Mouse (Mus musculus) adrenal gland, adult (tissue): ENCODE data around the gene Fto.

Experiments
- DNase-seq, 2 experiments: peaks; one replicate each; pipeline ENCODE4 v3.0.0; 2022 to 2023; ENCODE audit warnings: low spot score in 1 of 2; ENCODE audit not compliant: inconsistent age in 2 of 2

The Fto gene

DNA sequence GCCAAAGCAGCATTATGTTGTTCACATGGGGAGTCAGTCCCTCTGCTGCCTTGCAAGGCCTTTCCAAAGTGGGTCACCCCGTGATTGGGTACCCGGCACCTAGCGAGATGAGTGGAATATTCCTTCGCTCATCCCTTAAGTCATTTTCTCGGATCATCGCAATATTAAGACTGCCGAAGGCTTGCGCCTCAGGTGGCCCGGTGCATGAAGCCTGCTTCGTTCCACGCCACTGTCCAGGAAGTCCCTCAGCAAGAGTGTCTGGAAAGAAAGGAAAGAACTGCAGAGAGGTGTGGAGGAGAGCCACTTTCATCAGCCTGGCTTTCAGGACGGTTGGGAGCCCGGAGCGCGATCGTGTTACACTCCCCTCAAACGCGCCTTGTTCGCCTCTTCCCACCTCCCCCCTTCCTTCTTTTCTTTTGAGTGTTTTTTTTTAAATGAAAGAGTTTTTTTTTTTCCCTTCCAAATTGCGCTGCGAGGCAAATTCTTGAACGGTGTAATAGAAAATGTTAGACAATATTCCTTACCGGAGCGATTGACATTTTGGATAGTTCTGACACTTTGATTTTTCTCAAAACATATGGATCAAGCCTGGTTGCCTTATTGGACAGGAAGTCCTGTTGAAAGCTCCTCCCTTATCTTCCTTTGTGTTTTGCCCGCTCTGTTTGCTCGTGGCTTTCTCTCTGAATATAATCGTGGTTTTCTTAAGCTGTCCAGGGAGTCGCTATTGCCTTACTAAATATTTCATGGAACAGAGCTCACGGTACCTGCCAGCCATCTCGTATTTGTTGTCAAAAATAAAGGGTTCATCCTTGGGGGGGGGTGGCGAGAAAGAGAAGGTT is 399.6 kb downstream of the Fto start:
- peak in 1 of 2 experiments; percentile 44 for DNase-seq

DNA sequence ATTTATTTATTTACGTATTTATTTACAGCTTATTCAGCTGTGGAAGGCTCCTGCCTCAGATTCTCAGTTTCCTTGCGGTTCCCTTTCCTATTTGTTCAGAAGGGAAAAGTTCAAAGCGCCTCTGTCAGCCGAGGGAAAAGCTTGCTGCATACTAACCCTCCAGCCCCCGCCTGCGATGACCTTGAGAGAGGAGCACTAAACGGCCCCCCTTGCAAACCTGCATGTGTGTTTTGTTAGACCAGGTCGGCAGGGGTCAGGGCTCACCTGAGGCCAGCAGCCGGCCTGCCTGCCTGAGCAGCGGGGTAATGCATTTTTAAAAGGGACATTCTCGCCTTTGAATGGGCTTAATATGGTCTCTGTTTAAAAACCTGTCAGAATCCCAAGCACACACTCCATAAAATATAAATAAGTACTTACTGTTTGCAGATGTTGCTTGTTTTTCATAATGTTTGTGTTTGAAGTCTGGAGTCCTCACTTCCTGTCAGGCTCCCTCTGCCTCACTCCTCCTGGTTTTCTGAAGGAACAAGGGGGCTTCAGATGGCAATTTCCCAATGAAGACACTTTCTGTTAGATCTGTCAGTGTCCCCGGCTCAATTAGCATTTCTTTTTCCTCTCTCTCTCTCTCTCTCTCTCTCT is 400.5 kb downstream of the Fto start:
- peak in 1 of 2 experiments; percentile 31 for DNase-seq

DNA sequence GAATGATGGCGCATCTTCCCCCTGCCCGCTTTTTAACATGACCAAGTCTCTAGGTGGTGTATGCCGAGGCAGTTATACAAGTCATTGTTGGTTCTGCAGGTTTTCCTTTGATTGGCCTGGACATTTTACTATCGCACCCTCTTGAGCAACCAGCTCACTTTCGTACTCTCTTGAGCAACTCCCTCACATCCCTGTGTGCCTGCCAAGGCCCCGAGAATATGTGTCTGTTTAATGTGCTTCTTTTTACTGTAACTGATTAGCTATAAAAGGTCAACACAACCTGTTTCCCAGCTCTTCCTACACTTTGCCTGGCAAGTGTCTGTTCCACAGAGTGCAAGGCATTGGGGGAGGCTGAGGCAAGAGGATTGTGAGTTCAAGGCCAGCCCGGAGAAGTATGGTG is 401.4 kb downstream of the Fto start:
- peak in 1 of 2 experiments; percentile 41 for DNase-seq

DNA sequence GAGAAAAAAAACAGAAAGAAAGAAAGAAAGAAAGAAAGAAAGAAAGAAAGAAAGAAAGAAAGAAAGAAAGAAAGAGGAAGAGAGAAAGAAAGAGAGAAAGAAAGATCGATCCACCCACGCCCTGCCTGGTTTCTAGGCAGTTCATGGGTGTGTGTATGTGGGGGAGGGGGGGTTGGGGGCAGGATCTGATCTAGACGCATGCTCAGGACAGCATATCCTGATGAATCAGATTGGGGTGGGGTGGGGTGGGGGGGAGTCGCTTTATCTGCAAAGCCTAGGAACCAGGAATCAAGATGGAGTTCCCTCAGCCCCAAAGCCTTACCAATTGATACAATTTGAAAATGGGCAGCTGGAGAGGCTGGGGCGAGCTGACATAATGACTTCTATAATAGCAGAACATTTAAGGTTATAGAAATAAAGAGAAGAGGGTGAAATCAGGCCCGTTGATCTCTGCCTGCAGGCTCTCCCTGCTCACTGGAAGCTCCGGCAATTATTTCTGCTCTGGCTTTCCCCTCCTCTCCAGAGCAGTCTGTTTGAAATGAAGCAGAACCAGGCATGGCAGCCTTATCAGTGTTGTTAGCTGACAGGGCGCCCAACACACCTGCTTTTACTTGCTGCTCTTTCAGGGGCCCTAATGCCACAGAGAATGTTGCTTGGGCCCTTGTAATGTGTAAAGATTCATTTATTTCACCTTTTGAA is 402.2 kb downstream of the Fto start:
- DNase-seq, result peak; percentile 25 to 51
